Mouse (Mus musculus) lung, postnatal 0 days (tissue): ENCODE results near the gene Gm5678.

Source experiments
- CTCF ChIP-seq: IDR thresholded peaks from 2 replicates; pipeline ENCODE4 v1.5.1; 2016; ENCODE audit warnings: antibody characterized with exemption, mild to moderate bottlenecking
- EP300 ChIP-seq: IDR thresholded peaks from 2 replicates; pipeline ENCODE4 v1.6.1; 2016; ENCODE audit warnings: antibody characterized with exemption, mild to moderate bottlenecking, control low read depth

DNA sequence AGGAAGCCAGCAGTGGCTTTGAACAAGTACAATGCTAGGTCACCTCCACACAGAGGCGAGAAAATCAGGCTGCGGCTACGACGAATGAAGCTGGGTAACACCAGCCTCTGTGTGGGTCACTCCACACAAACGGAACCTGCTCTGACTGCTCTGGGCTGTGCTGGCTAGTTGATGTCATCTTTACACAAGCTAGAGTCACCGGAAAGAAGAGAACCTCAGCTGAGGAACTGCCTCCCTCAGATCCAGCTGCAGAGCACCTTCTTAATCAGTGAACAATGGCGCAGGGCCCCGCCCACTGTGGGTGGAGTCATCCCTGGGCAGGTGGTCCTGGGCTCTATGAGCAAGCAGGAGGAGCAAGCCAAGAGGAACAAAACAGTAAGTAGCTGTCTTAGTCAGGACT, 41.5 kb upstream of the Gm5678 start:
- TF ChIP-seq CTCF, result no peak
- no peak for TF ChIP-seq EP300
